In genomic region chr13:31603964-31604363, GRCm38 (mm10) we compare ENCODE assay signal across 32 mouse cellular contexts. TPM values are rescaled to one million over a fixed set of nuclear protein-coding genes. Genes with fewer than 3 reads are reported as not detected.
"Had no signal": no experiment of that assay in that cellular context is flagged by ENCODE, and none has a peak within 500 bp of the region (broad histone marks: within the 10 kb centered on the region; RNA-seq: fewer than 3 reads in every experiment).

No protein-coding gene starts in this region.

- H3K9ac ChIP-seq: heart, embryonic 13.5 days; heart, embryonic 15.5 days; hindbrain, embryonic 13.5 days; hindbrain, embryonic 15.5 days; intestine, embryonic 15.5 days; liver, embryonic 13.5 days; liver, embryonic 15.5 days; liver, postnatal 0 days had no signal

- DNase-seq: gastrocnemius, postnatal 14 days; gastrocnemius, postnatal 36 days; heart, adult 18-20 months; heart, postnatal 14 days; heart, postnatal 36 days; kidney, adult 18-20 months; kidney, adult 8-10 months; kidney, postnatal 10 days; kidney, postnatal 25 days; kidney, postnatal 4 days; left cerebral cortex, postnatal 4 days; liver; liver, embryonic 13.5 days; liver, postnatal 0 days had no signal

- H3K36me3 ChIP-seq: heart, embryonic 13.5 days; heart, embryonic 15.5 days; hindbrain, embryonic 13.5 days; hindbrain, embryonic 15.5 days; intestine, embryonic 15.5 days; liver, embryonic 13.5 days; liver, embryonic 15.5 days had no signal

- H3K4me2 ChIP-seq: heart, embryonic 11.5 days; heart, embryonic 13.5 days; heart, embryonic 15.5 days; hindbrain, embryonic 13.5 days; hindbrain, embryonic 15.5 days; intestine, embryonic 15.5 days; liver, embryonic 11.5 days; liver, embryonic 13.5 days; liver, embryonic 15.5 days had no signal

- H3K27ac ChIP-seq: heart, embryonic 13.5 days; heart, embryonic 15.5 days; hindbrain, embryonic 13.5 days; hindbrain, embryonic 15.5 days; intestine, embryonic 15.5 days; layer of hippocampus, adult 2 months; liver, embryonic 13.5 days; liver, embryonic 15.5 days had no signal

- H3K27me3 ChIP-seq: hindbrain, embryonic 15.5 days; intestine, embryonic 15.5 days; liver, embryonic 13.5 days; liver, embryonic 15.5 days had no signal

- H3K4me3 ChIP-seq: heart, embryonic 13.5 days; heart, embryonic 15.5 days; hindbrain, embryonic 13.5 days; hindbrain, embryonic 15.5 days; intestine, embryonic 15.5 days; layer of hippocampus, adult 2 months; liver, embryonic 13.5 days; liver, embryonic 15.5 days had no signal

- H3K9me3 ChIP-seq: heart, embryonic 13.5 days; heart, embryonic 15.5 days; hindbrain, embryonic 13.5 days; hindbrain, embryonic 15.5 days; intestine, embryonic 15.5 days; liver, embryonic 13.5 days; liver, embryonic 15.5 days had no signal

- ATAC-seq: inflammation-experienced regulatory T-cells, adult 6 months; intestine, embryonic 15.5 days; intestine, postnatal 0 days; liver, postnatal 0 days had no signal

- H3K4me1 ChIP-seq: heart, embryonic 13.5 days; heart, embryonic 15.5 days; hindbrain, embryonic 13.5 days; hindbrain, embryonic 15.5 days; intestine, embryonic 15.5 days; liver, embryonic 13.5 days; liver, embryonic 15.5 days had no signal

RNA-seq across cellular contexts. Expression of gene Foxf2, which starts 21.7 kb away (rescaled TPM):
- total RNA-seq: gastrocnemius, postnatal 36 days; heart, adult 18-20 months; hematopoietic stem cell, adult 5-6 weeks had no signal
- polyA plus RNA-seq: heart, postnatal 0 days; inflammation-experienced regulatory T-cells, adult 6 months; kidney, embryonic 14.5 days; liver, embryonic 13.5 days; liver, postnatal 0 days had no signal

RNA-seq across cellular contexts. Expression of gene A530084C06Rik, which starts 44.8 kb away (rescaled TPM):
- total RNA-seq: gastrocnemius, adult 18-20 months; gastrocnemius, adult 8-10 months; gastrocnemius, postnatal 14 days; gastrocnemius, postnatal 36 days; heart, adult 18-20 months; heart, postnatal 14 days had no signal
- polyA plus RNA-seq: heart, embryonic 11.5 days; heart, embryonic 13.5 days; heart, embryonic 15.5 days; heart, postnatal 0 days; hindbrain, embryonic 11.5 days; hindbrain, embryonic 13.5 days; hindbrain, embryonic 15.5 days; inflammation-experienced regulatory T-cells, adult 6 months; intestine, embryonic 15.5 days; intestine, postnatal 0 days; kidney, embryonic 14.5 days; kidney, embryonic 16.5 days; liver, embryonic 11.5 days; liver, embryonic 13.5 days; liver, embryonic 15.5 days; liver, postnatal 0 days had no signal

RNA-seq across cellular contexts. Expression of gene Foxq1, which starts 48.0 kb away (rescaled TPM):
- total RNA-seq: gastrocnemius, postnatal 14 days; gastrocnemius, postnatal 36 days; hematopoietic stem cell, adult 5-6 weeks had no signal
- polyA plus RNA-seq: inflammation-experienced regulatory T-cells, adult 6 months had no signal
